Mouse (Mus musculus): ENCODE data around the gene Cdk2ap2.
"Not testable (repeated sequence)": the region's sequence is repeated elsewhere in the genome, so short reads cannot be mapped to it uniquely, and the experiment has no call there.

Cdk2ap2 gene

GRCm38 (mm10) chr19:4117006-4117405 lies 20.0 kb downstream of the Cdk2ap2 start:
- DNase-seq (ENCODE audit: low spot score) = no peak

- no peak for DNase-seq (ENCODE audit: low spot score)
These were observed 21.4 kb downstream of the Cdk2ap2 start for GRCm38 (mm10) chr19:4118350-4118749.

GRCm38 (mm10) chr19:4119716-4120487 lies 22.9 kb downstream of the Cdk2ap2 start:
- DNase-seq (ENCODE audit: low spot score) = no peak

GRCm38 (mm10) chr19:4120496-4120895 lies 23.5 kb downstream of the Cdk2ap2 start:
- DNase-seq (ENCODE audit: low spot score) = no peak

GRCm38 (mm10) chr19:4121097-4121805 lies 24.3 kb downstream of the Cdk2ap2 start:
- DNase-seq (ENCODE audit: low spot score) = peak; percentile 98

GRCm38 (mm10) chr19:4121896-4122295 lies 24.9 kb downstream of the Cdk2ap2 start:
- DNase-seq (ENCODE audit: low spot score) = not testable (repeated sequence)

GRCm38 (mm10) chr19:4122411-4123370 lies 25.7 kb downstream of the Cdk2ap2 start:
- peak; percentile 65 for DNase-seq (ENCODE audit: low spot score)

- DNase-seq (ENCODE audit: low spot score) = no peak
These were observed 27.4 kb downstream of the Cdk2ap2 start for GRCm38 (mm10) chr19:4124432-4124831.

GRCm38 (mm10) chr19:4125268-4125667 lies 28.3 kb downstream of the Cdk2ap2 start:
- not testable (repeated sequence) for DNase-seq (ENCODE audit: low spot score)

- peak; percentile 96 for DNase-seq (ENCODE audit: low spot score)
These were observed 29.0 kb downstream of the Cdk2ap2 start, which contains the start of gene Aip for GRCm38 (mm10) chr19:4125741-4126696. Aip (minus strand) TSS chr19:4125858.

- DNase-seq (ENCODE audit: low spot score) = no peak
These were observed 29.9 kb downstream of the Cdk2ap2 start for GRCm38 (mm10) chr19:4126759-4127495.

- no peak for DNase-seq (ENCODE audit: low spot score)
These were observed 32.5 kb downstream of the Cdk2ap2 start for GRCm38 (mm10) chr19:4129462-4129861.

GRCm38 (mm10) chr19:4130106-4130505 lies 33.1 kb downstream of the Cdk2ap2 start:
- no peak for DNase-seq (ENCODE audit: low spot score)

GRCm38 (mm10) chr19:4131075-4131474 lies 34.1 kb downstream of the Cdk2ap2 start:
- no peak for DNase-seq (ENCODE audit: low spot score)

GRCm38 (mm10) chr19:4131768-4132167 lies 34.8 kb downstream of the Cdk2ap2 start:
- DNase-seq (ENCODE audit: low spot score) = no peak

GRCm38 (mm10) chr19:4134354-4134753 lies 37.4 kb downstream of the Cdk2ap2 start:
- no peak for DNase-seq (ENCODE audit: low spot score)

- not testable (repeated sequence) for DNase-seq (ENCODE audit: low spot score)
These were observed 38.4 kb downstream of the Cdk2ap2 start for GRCm38 (mm10) chr19:4135229-4135962.

- DNase-seq (ENCODE audit: low spot score) = not testable (repeated sequence)
These were observed 39.0 kb downstream of the Cdk2ap2 start for GRCm38 (mm10) chr19:4135963-4136345.

- no peak for DNase-seq (ENCODE audit: low spot score)
These were observed 39.5 kb downstream of the Cdk2ap2 start for GRCm38 (mm10) chr19:4136463-4136862.

Measured in c-Kit-positive CD71-positive TER-119-positive erythroid progenitor cells, embryonic 14.5 days (primary cell).